Mouse (Mus musculus) testis, adult 2 months (tissue): ENCODE results near the gene Olfr905.

Experiments
- CTCF ChIP-seq: fragments of 200-500 bp; IDR thresholded peaks from 2 replicates; pipeline ENCODE4 v1.5.1; 2012; ENCODE audit warnings: low read depth, mild to moderate bottlenecking, inconsistent platforms, low read length, moderate library complexity; ENCODE audit not compliant: control insufficient read depth, insufficient read depth, insufficient replicate concordance
- POLR2A ChIP-seq: fragments of 200-500 bp; IDR thresholded peaks from 2 replicates; pipeline ENCODE4 v1.6.1; 2012; ENCODE audit warnings: low read depth, mild to moderate bottlenecking, inconsistent platforms, low read length, moderate library complexity; ENCODE audit not compliant: control insufficient read depth

DNA sequence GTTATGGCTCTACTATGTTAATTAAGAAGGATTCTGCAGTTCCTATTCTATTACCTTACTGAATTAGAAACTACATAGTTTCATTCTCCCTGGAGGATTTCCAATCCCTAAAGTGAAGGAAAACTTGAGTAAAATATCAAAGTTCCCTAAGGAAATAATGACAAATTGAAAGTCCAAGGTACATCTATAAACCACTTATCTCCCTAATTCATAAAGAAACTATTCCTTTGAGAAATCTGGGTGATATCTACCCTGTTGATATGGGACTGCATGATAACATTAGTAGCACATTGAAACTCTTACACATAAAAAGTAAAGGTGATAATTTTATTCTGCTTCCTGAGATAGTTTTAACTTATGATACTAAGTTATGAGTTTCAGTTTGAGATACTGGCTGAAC is at the start of gene Olfr905:
- no peak for TF ChIP-seq POLR2A
- TF ChIP-seq CTCF = no peak
